Mouse (Mus musculus): ENCODE measurements at regions not wholly inside any gene's neighbourhood (a gene's known extent, or its start where the extent isn't known, plus 50 kb on each side); places are given as distances from the start of the nearest gene placed in this dataset.

DNA sequence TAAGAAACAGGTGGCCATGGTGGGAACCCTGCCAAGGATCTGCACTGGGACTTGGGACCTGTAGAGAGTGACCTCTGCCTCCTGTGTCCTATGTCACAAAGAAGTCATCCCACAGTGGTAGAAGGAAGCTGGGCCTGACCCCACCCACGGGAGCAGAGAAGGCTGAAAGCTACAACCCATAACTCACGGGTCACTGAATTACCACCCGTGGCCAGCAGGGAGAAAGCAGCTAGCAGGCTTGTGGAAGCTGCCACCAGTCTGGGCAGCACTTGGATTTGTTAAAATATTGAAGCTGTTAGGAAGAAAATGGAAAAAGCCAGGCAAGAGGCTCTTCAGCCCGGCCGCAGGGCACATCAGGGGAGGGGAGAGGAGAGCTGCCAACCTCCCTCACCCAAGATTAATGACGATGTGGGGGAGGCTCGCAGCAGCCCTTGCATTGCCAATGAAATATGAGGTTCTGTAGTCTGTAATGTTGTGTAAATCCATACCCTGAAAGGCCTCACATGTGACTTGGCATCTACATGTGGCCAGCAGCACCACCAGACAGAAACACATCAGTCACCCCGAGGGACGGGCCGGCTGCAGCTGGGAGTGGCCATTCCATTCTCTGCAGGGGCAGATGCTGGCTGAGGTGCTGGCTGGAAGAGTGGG, 94.5 kb downstream of the Olfm1 start:
- no peak for DNase-seq (ENCODE audit: extremely low spot score in 1 of 2, low spot score in 1 of 2)

DNA sequence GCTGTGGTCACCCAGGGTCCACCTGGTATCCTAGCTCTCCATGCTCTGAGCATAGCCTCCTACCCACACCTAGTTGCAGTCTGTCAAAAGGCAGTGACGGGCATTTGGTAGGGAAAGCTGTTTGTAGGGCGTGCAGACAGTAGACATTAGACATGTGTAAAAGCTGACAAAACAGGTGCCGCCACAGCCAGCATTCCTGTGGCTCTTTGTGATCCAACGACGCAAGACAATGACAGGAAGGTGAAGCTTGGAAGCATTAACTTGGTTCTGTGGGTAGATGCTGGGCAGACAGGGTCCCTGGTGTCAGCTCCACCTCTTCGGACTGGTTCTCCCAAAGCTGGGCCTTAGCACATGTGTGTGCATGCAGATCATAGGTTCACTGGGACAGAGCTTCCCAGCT, 96.5 kb downstream of the Olfm1 start:
- no peak for DNase-seq (ENCODE audit: extremely low spot score in 1 of 2, low spot score in 1 of 2)

- peak in 1 of 2 experiments; percentile 45 for DNase-seq (ENCODE audit: extremely low spot score in 1 of 2, low spot score in 1 of 2)
Observed at GRCm38 (mm10) chr2:28289860-28290471, 97.2 kb downstream of the Olfm1 start.

DNA sequence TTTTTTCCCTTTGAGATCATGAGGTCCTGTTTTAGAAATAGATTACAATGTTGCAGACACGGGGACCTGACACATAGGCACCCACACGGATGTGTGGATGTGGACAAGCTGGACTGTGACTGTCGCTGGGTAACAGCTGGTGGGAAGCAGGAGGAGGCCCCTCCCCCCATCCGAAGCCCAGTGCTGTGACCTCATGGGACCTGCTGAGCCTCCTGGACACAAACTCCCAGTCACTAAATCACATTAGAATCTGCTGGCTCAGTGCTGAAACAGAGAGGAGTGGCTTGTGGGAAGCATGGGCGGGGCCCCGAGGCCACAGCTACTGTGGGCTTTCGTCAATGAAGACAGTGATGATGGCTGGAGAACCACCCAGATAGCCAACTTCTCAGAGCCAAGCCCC, 101.7 kb downstream of the Olfm1 start:
- DNase-seq (ENCODE audit: extremely low spot score in 1 of 2, low spot score in 1 of 2) = no peak

- DNase-seq (ENCODE audit: extremely low spot score in 1 of 2, low spot score in 1 of 2) = no peak
Observed at GRCm38 (mm10) chr2:28296183-28296582, 103.4 kb downstream of the Olfm1 start.

DNA sequence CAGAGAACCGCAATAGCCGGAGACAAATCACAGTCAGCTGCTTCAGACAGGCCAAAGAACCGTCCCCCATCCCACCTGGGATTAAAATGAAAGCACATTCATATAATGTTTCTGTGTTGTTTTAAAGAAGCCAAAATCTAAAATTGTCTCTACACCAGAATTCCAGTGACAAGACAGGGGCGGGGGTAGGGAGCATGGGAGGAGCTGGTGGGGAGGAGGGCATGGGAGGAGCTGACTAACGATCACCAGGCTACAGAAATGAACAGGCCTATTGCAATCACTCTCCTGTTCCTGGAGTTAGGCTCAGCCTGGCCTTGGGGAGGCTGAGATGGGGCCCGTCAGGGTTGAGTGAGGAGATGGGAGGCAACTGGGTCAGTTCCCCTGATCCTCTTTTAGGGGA, 105.9 kb downstream of the Olfm1 start:
- DNase-seq (ENCODE audit: extremely low spot score in 1 of 2, low spot score in 1 of 2) = no peak

- DNase-seq (ENCODE audit: extremely low spot score in 1 of 2, low spot score in 1 of 2) = no peak
Observed at GRCm38 (mm10) chr2:28299346-28299745, 106.6 kb downstream of the Olfm1 start.

DNA sequence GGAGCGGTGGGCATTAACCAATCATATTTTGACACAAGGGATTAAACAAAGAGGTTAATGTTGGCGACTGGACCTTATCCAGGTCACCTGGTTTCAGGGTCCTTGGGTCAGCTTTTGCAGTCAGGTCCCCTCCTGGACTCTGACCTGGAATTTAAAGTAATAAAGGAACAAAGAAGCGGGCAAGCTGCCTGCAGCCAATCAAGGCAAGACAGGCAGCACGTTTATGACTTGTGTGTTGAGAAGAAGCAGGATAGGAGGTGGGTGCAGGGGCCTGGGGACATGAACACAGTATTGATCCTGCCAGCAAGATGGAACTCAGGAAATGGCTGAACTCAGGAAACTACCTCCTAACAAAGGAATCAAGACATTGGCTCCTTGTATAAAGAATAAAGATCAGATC, 108.5 kb downstream of the Olfm1 start:
- DNase-seq (ENCODE audit: extremely low spot score in 1 of 2, low spot score in 1 of 2) = no peak

DNA sequence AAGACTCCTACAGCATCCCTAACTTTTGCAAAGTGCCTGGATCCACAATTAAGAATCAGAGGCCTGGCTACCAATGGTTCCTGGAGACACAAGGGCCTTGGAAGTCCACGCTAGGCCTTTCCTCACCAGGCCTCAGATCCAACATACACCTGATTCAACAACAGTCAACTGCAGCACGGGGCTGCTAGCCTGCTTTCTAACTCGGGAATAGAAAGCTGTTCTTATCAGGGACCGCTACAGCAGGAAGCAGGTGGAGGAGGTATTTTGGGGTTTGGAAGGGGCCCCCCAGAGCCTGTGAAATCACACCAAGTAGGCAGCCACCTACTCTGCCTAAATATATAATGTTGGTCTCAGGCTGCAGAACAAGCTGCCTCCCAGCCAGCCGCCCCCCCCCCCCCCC, 111.1 kb downstream of the Olfm1 start:
- DNase-seq (ENCODE audit: extremely low spot score in 1 of 2, low spot score in 1 of 2) = no peak

GRCm38 (mm10) chr2:28304712-28305111, 111.9 kb downstream of the Olfm1 start:
- DNase-seq (ENCODE audit: extremely low spot score in 1 of 2, low spot score in 1 of 2) = peak in 1 of 2 experiments; percentile 63

DNA sequence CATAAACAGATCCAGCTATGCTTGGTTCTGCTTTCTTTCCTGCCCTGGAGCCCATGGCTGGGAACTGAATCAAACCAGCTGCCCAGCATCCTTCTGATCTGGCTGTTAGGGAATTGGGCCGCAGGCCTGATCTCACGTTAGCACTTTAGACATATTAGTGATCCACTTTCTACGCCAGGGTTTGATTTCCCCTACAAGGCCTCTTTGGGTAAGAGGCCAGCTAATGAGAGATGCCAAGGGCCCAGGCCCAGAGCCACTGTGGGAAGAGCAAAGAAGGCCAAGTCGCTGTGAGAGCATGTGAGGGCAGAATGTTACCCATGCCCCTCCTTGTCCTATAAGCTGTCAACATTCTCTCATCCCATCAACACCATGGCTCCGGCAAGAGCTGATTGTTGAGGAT, 116.3 kb downstream of the Olfm1 start:
- DNase-seq (ENCODE audit: extremely low spot score in 1 of 2, low spot score in 1 of 2) = no peak

GRCm38 (mm10) chr2:28312212-28312611, 119.4 kb downstream of the Olfm1 start:
- no peak for DNase-seq (ENCODE audit: extremely low spot score in 1 of 2, low spot score in 1 of 2)

DNA sequence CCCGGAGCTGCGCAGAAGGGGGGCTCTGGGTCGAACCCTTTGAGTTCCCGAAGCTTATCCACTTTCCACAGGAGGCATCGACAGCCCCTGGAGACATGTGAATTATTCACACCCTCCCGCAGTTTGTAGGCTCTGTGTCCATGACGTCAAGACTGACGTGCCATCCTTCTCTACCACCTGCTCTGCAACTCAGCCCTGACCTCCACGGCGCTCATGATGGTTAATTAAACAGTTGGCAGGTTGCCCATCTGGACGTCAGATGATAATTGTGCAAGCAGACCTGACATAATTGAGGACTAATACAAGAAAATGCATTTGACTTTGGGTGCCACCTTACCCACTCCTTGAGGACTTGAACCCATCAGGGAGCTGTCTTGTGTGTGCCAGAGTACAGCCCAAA, 121.1 kb upstream of the Ppp1r26 start:
- DNase-seq (ENCODE audit: extremely low spot score in 1 of 2, low spot score in 1 of 2) = no peak

DNA sequence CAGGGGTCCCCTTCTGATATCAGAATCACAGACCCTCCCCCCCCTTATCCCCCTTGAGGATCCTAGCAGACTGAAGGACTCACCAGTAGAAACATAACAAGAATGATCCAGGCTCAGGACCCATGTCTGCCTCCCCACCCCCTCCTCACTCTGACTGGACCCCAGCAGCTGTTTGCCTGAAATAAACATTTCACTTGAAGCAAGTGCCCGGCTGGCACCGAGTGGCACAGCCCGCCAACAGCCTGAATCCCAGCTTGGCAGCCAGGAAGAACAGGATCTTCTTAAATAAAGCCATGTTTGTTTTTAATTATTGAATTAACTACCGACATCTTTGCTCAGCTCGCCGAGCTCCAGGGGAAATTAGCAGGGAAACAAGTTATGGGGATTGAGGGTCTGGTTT, 120.5 kb upstream of the Ppp1r26 start:
- no peak for DNase-seq (ENCODE audit: extremely low spot score in 1 of 2, low spot score in 1 of 2)

GRCm38 (mm10) chr2:28326682-28327081, 119.9 kb upstream of the Ppp1r26 start:
- no peak for DNase-seq (ENCODE audit: extremely low spot score in 1 of 2, low spot score in 1 of 2)

DNA sequence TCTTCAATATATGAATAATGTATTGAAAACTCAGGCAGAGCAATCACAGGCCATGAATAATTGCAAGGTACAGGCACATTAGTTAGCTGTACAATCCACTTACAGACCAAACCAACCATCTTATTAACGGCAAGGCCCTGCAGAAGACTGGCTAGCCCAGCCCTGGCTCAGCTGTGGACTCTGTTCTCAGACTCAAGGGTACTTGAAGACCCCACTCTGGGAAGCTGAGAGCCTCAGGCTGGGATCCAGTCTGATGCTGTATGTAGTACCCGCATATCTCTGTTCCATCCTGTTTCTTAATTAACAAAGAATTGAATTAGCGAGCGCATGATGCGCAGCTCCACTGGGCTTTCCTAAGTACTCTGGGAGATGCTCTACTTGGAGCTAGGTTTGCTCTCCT, 117.5 kb upstream of the Ppp1r26 start:
- DNase-seq (ENCODE audit: extremely low spot score in 1 of 2, low spot score in 1 of 2) = no peak

- no peak for DNase-seq (ENCODE audit: extremely low spot score in 1 of 2, low spot score in 1 of 2)
Observed at GRCm38 (mm10) chr2:28335141-28335789, 111.3 kb upstream of the Ppp1r26 start.

GRCm38 (mm10) chr2:28335810-28336209, 110.8 kb upstream of the Ppp1r26 start:
- no peak for DNase-seq (ENCODE audit: extremely low spot score in 1 of 2, low spot score in 1 of 2)

DNA sequence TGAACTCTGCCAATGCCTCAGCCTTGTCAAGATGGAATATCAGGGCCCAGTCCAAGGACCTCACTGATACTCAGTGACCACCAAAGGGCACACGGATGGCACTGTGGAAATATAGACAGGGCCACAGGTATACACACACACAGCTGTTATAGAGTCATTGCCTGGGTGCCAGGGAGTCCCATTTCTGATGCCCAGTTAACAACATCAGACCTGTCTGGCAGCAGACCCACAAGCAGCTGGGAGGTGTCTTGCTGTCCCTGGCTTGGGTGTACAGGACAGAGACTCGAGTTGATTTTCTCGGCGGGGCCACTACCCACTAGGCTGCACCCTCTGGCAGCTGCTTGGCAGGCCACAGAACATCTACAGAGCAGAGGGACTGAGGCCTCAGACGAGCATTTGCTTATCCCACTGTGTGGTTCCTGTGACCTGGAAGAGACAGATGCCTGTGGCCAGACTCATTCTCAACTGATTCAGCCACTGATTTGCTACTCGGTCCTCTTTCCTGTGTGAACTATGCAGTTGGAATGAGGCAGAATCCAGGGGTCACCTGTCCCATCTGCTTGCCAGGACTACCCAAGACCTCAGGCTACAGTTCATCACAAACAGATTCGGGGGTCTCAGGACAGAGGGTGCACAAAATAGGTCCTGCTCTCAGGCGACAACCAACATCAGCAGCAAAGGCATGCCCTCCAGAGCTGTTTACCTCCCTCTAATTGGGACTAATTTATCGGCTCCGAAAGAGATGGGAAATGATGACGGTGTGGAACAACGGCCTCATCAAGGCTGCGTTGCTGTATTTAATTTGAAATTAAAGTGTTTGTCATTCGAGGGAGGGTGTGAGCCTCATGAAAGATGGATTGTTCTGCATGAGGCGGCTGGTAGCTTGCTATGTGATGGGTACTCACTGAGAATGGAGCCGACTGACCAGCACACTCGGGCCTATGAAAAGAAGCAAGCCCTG, 110.0 kb upstream of the Ppp1r26 start:
- no peak for DNase-seq (ENCODE audit: extremely low spot score in 1 of 2, low spot score in 1 of 2)

DNA sequence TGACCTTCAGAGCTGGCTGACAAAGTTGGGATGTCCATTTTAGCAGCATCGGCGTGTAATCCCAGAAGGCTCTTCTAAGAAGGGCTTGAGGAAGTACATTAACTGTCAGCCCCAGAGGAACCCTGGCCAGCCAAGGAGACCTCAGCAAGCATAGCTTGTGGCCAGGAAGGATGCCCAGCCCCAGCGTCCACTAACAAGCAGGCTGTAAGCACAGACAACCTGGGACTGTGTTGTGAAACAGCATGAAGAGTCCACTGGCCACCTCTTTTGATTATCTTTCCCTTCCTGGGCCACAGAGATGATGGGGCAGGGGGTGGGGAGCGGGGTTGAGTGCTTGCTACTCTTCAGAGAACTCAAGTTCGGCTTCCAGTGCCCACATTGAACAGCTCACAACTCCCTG, 109.0 kb upstream of the Ppp1r26 start:
- no peak for DNase-seq (ENCODE audit: extremely low spot score in 1 of 2, low spot score in 1 of 2)

DNA sequence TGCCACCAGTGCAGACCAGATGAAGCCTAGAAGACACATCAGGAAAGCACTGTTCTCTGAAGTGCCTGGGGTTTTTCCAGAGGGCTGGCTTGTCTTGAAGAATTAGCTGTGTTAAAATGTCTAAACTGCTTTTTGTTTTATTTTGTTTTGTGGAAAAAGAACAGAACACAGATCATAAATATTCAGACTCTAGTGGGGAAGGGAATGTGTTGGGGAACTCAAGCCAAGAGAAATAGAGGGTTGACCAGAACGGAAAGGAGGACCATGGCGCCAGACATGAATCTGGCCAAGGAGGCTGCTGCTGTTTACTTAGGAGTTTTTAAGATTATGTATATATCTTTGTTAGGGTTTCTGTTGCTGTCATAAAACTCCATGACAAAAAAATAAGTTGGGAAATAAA, 105.3 kb upstream of the Ppp1r26 start:
- DNase-seq (ENCODE audit: extremely low spot score in 1 of 2, low spot score in 1 of 2) = no peak

All from layer of hippocampus, postnatal 25 days (tissue).